Mouse (Mus musculus) hindbrain, embryonic 10.5 days (tissue): Measurements from ENCODE around the gene Man2b2. TPM values are rescaled to one million over a fixed set of nuclear protein-coding genes. Genes with fewer than 3 reads are reported as not detected.

ENCODE experiments used
- DNase-seq: peaks from one replicate; pipeline ENCODE4 v3.0.0-alpha.2; 2017; ENCODE audit warnings: low spot score
- H3K27ac ChIP-seq: fragments of 300-500 bp; sonication (generic); 2 replicates; pipeline ENCODE4 v1.5.1; 2016; ENCODE audit warnings: mild to moderate bottlenecking, moderate library complexity
- H3K27me3 ChIP-seq: fragments of 300-500 bp; sonication (generic); 2 replicates; pipeline ENCODE4 v1.6.1; 2016; ENCODE audit warnings: mild to moderate bottlenecking; ENCODE audit not compliant: poor library complexity, insufficient read depth, severe bottlenecking
- H3K36me3 ChIP-seq: fragments of 300-500 bp; sonication (generic); 2 replicates; pipeline ENCODE4 v1.6.1; 2016; ENCODE audit warnings: mild to moderate bottlenecking, moderate library complexity
- H3K4me1 ChIP-seq: fragments of 300-500 bp; sonication (generic); replicated peaks from 2 replicates; pipeline ENCODE4 v1.6.1; 2016; ENCODE audit warnings: mild to moderate bottlenecking
- H3K4me3 ChIP-seq: fragments of 300-500 bp; sonication (generic); 2 replicates; pipeline ENCODE4 v1.5.1; 2016; ENCODE audit warnings: mild to moderate bottlenecking, moderate library complexity
- H3K9me3 ChIP-seq: fragments of 300-500 bp; sonication (generic); 2 replicates; pipeline ENCODE4 v1.6.1; 2016; ENCODE audit warnings: mild to moderate bottlenecking, moderate library complexity
- WGBS: fragments of 180-500 bp; shearing (Covaris S2); methylation state at CpG from one replicate; pipeline ENCODE4 v1.1.7; 2016; 5-methylcytosine and 5-hydroxymethylcytosine counted together
- polyA plus RNA-seq: library from polyadenylated mRNA; unstranded; fragments of >200 nt; fragmentation: Nextera tagmentation; extraction: Ambion mirVana; gene quantifications from 2 replicates; pipeline ENCODE4 v1.2.1, GENCODE M21; 2016

Man2b2 gene
- polyA plus RNA-seq, 1 experiment from 2014 or later, result 17.7 TPM

GRCm38 (mm10) chr5:36861084-36861483 is 30.6 kb upstream of the Man2b2 start:
- H3K4me1 ChIP-seq, result no peaks in the 10 kb centered on the region
- H3K36me3 ChIP-seq, result no peaks in the 10 kb centered on the region
- WGBS, result 90% methylated on average over 2 of the region's 2 CpGs
- peaks cover 28% of the 10 kb centered on the region for H3K27me3 ChIP-seq
- no peak for DNase-seq
- no peak overlapping the region for H3K4me3 ChIP-seq
- H3K27ac ChIP-seq, result no peak overlapping the region
- H3K9me3 ChIP-seq, result no peaks in the 10 kb centered on the region

- H3K27me3 ChIP-seq, result no peaks in the 10 kb centered on the region
- H3K27ac ChIP-seq, result no peak overlapping the region
- no peak for DNase-seq
- no peaks in the 10 kb centered on the region for H3K4me1 ChIP-seq
- no peak overlapping the region for H3K4me3 ChIP-seq
- no peaks in the 10 kb centered on the region for H3K9me3 ChIP-seq
- WGBS, result 84% methylated on average over 5 of the region's 5 CpGs
- H3K36me3 ChIP-seq, result no peaks in the 10 kb centered on the region
Measured at GRCm38 (mm10) chr5:36857546-36857945, 27.1 kb upstream of the Man2b2 start.

- Histone ChIP-seq H3K9me3 (no peaks in the 10 kb centered on the region), H3K4me3 (no peak overlapping the region), H3K27ac (no peak overlapping the region), H3K36me3 (no peaks in the 10 kb centered on the region), H3K4me1 (peaks cover 7% of the 10 kb centered on the region), H3K27me3 (no peaks in the 10 kb centered on the region)
- WGBS, result 90% methylated on average over 7 of the region's 7 CpGs
- no peak for DNase-seq
Measured at GRCm38 (mm10) chr5:36856529-36856928, 26.1 kb upstream of the Man2b2 start.

- no peaks in the 10 kb centered on the region for H3K36me3 ChIP-seq
- H3K4me1 ChIP-seq, result peaks cover 12% of the 10 kb centered on the region
- no peak overlapping the region for H3K27ac ChIP-seq
- H3K4me3 ChIP-seq, result no peak overlapping the region
- H3K27me3 ChIP-seq, result no peaks in the 10 kb centered on the region
- 80% methylated on average over 3 of the region's 3 CpGs for WGBS
- no peak for DNase-seq
- no peaks in the 10 kb centered on the region for H3K9me3 ChIP-seq
Measured at GRCm38 (mm10) chr5:36855180-36855579, 24.7 kb upstream of the Man2b2 start.

GRCm38 (mm10) chr5:36851572-36851971 is 21.1 kb upstream of the Man2b2 start:
- no peaks in the 10 kb centered on the region for H3K9me3 ChIP-seq
- H3K36me3 ChIP-seq, result no peaks in the 10 kb centered on the region
- H3K4me1 ChIP-seq, result peaks cover 16% of the 10 kb centered on the region
- H3K27me3 ChIP-seq, result no peaks in the 10 kb centered on the region
- H3K27ac ChIP-seq, result no peak overlapping the region
- 55% methylated on average over 4 of the region's 4 CpGs for WGBS
- no peak overlapping the region for H3K4me3 ChIP-seq
- no peak for DNase-seq

- no peaks in the 10 kb centered on the region for H3K27me3 ChIP-seq
- H3K36me3 ChIP-seq, result no peaks in the 10 kb centered on the region
- H3K27ac ChIP-seq, result no peak overlapping the region
- H3K9me3 ChIP-seq, result no peaks in the 10 kb centered on the region
- no peak overlapping the region for H3K4me3 ChIP-seq
- DNase-seq, result no peak
- WGBS, result 86% methylated on average over 10 of the region's 10 CpGs
- 0 out of 2 replicates have a peak, but pooled peaks cover 3% of the 10 kb centered on the region for H3K4me1 ChIP-seq
Measured at GRCm38 (mm10) chr5:36844490-36844889, 14.0 kb upstream of the Man2b2 start.

GRCm38 (mm10) chr5:36841701-36842100 is 11.2 kb upstream of the Man2b2 start:
- Histone ChIP-seq H3K27me3 (no peaks in the 10 kb centered on the region), H3K36me3 (no peaks in the 10 kb centered on the region), H3K9me3 (no peaks in the 10 kb centered on the region), H3K4me1 (0 out of 2 replicates have a peak, but pooled peaks cover 3% of the 10 kb centered on the region), H3K27ac (no peak overlapping the region), H3K4me3 (no peak overlapping the region)
- no peak for DNase-seq
- WGBS, result 74% methylated on average over 1 of the region's 1 CpGs

- Histone ChIP-seq H3K27me3 (no peaks in the 10 kb centered on the region), H3K4me3 (no peak overlapping the region), H3K36me3 (no peaks in the 10 kb centered on the region), H3K27ac (no peak overlapping the region), H3K9me3 (no peaks in the 10 kb centered on the region), H3K4me1 (0 out of 2 replicates have a peak, but pooled peaks cover 3% of the 10 kb centered on the region)
- 80% methylated on average over 7 of the region's 7 CpGs for WGBS
- no peak for DNase-seq
Measured at GRCm38 (mm10) chr5:36840092-36840491, 9.6 kb upstream of the Man2b2 start.

GRCm38 (mm10) chr5:36839602-36840001 is 9.1 kb upstream of the Man2b2 start:
- no peak for DNase-seq
- no peak overlapping the region for H3K27ac ChIP-seq
- no peaks in the 10 kb centered on the region for H3K27me3 ChIP-seq
- H3K4me3 ChIP-seq, result no peak overlapping the region
- H3K36me3 ChIP-seq, result no peaks in the 10 kb centered on the region
- 0 out of 2 replicates have a peak, but pooled peaks cover 3% of the 10 kb centered on the region for H3K4me1 ChIP-seq
- no peaks in the 10 kb centered on the region for H3K9me3 ChIP-seq
- WGBS, result 77% methylated on average over 8 of the region's 8 CpGs

- no peaks in the 10 kb centered on the region for H3K36me3 ChIP-seq
Measured at GRCm38 (mm10) chr5:36839032-36839431, 8.6 kb upstream of the Man2b2 start.

GRCm38 (mm10) chr5:36835933-36836332 is 5.5 kb upstream of the Man2b2 start:
- DNase-seq, result peak; percentile 78
- Histone ChIP-seq H3K9me3 (no peaks in the 10 kb centered on the region), H3K4me3 (no peak overlapping the region), H3K36me3 (no peaks in the 10 kb centered on the region), H3K27ac (no peak overlapping the region), H3K4me1 (peaks cover 3% of the 10 kb centered on the region; the same call in 1 of the 2 replicates), H3K27me3 (no peaks in the 10 kb centered on the region)
- WGBS, result 1% methylated on average over 6 of the region's 6 CpGs

More at GRCm38 (mm10) chr5:36839032-36839431, 8.6 kb upstream of the Man2b2 start:
- Histone ChIP-seq H3K9me3 (no peaks in the 10 kb centered on the region), H3K4me1 (0 out of 2 replicates have a peak, but pooled peaks cover 1% of the 10 kb centered on the region), H3K27ac (no peak overlapping the region), H3K4me3 (no peak overlapping the region), H3K27me3 (no peaks in the 10 kb centered on the region)
- 88% methylated on average over 2 of the region's 2 CpGs for WGBS
- no peak for DNase-seq

GRCm38 (mm10) chr5:36831272-36831671 is 819 bp upstream of the Man2b2 start:
- no peaks in the 10 kb centered on the region for H3K27me3 ChIP-seq
- no peak for DNase-seq
- H3K9me3 ChIP-seq, result no peaks in the 10 kb centered on the region
- no peak overlapping the region for H3K27ac ChIP-seq
- 68% methylated on average over 7 of the region's 7 CpGs for WGBS
- no peak overlapping the region for H3K4me3 ChIP-seq
- H3K36me3 ChIP-seq, result peaks cover 17% of the 10 kb centered on the region
- H3K4me1 ChIP-seq, result peaks cover 19% of the 10 kb centered on the region

- 74% methylated on average over 4 of the region's 4 CpGs for WGBS
- 0 out of 2 replicates have a peak overlapping the region, but pooled peaks have one; percentile 77 for H3K4me3 ChIP-seq
- DNase-seq, result no peak
Measured at GRCm38 (mm10) chr5:36829098-36829497, 1.4 kb downstream of the Man2b2 start.

GRCm38 (mm10) chr5:36822907-36823306 is 7.5 kb downstream of the Man2b2 start:
- peaks cover 92% of the 10 kb centered on the region for H3K36me3 ChIP-seq
- H3K27me3 ChIP-seq, result no peaks in the 10 kb centered on the region
- H3K4me1 ChIP-seq, result no peaks in the 10 kb centered on the region
- no peak for DNase-seq
- no peaks in the 10 kb centered on the region for H3K9me3 ChIP-seq
- H3K27ac ChIP-seq, result no peak overlapping the region
- H3K4me3 ChIP-seq, result no peak overlapping the region
- WGBS, result 91% methylated on average over 4 of the region's 4 CpGs

More at GRCm38 (mm10) chr5:36829098-36829497, 1.4 kb downstream of the Man2b2 start:
- Histone ChIP-seq H3K4me1 (peaks cover 19% of the 10 kb centered on the region), H3K36me3 (peaks cover 36% of the 10 kb centered on the region), H3K27ac (no peak overlapping the region), H3K27me3 (no peaks in the 10 kb centered on the region), H3K9me3 (no peaks in the 10 kb centered on the region)
